Mouse (Mus musculus) lung, postnatal 0 days (tissue): Measurements from ENCODE around the gene Akr1b7.

ENCODE experiments used
- CTCF ChIP-seq: IDR thresholded peaks from 2 replicates; pipeline ENCODE4 v1.5.1; 2016; ENCODE audit warnings: antibody characterized with exemption, mild to moderate bottlenecking
- EP300 ChIP-seq: IDR thresholded peaks from 2 replicates; pipeline ENCODE4 v1.6.1; 2016; ENCODE audit warnings: antibody characterized with exemption, mild to moderate bottlenecking, control low read depth

- TF ChIP-seq CTCF: no peak
- TF ChIP-seq EP300: no peak
These were observed 59.4 kb downstream of the Akr1b7 start for GRCm38 (mm10) chr6:34471434-34472110.
